Mouse (Mus musculus): ENCODE measurements around the gene Slc6a19.
A peak's percentile ranks its signal among the peaks of the same experiment; 100 is the strongest.

The Slc6a19 gene

GRCm38 (mm10) chr13:73675161-73675560 is 29.5 kb downstream of the Slc6a19 start:
- no peak for DNase-seq (ENCODE audit: low spot score in 2 of 2)

GRCm38 (mm10) chr13:73660163-73660695 is 44.4 kb downstream of the Slc6a19 start:
- DNase-seq (ENCODE audit: low spot score in 2 of 2), result no peak

- DNase-seq (ENCODE audit: low spot score in 2 of 2), result no peak
Observed at GRCm38 (mm10) chr13:73658953-73659352, 45.7 kb downstream of the Slc6a19 start.

GRCm38 (mm10) chr13:73654976-73655375 is 49.7 kb downstream of the Slc6a19 start:
- DNase-seq (ENCODE audit: low spot score in 2 of 2), result no peak

- DNase-seq (ENCODE audit: low spot score in 2 of 2), result no peak
Observed at GRCm38 (mm10) chr13:73653266-73653665, 51.4 kb downstream of the Slc6a19 start.

GRCm38 (mm10) chr13:73646397-73647087 is 58.1 kb downstream of the Slc6a19 start:
- DNase-seq (ENCODE audit: low spot score in 2 of 2), result peak; percentile 35 to 58

- DNase-seq (ENCODE audit: low spot score in 2 of 2), result no peak
Observed at GRCm38 (mm10) chr13:73641296-73641695, 63.4 kb downstream of the Slc6a19 start.

- no peak for DNase-seq (ENCODE audit: low spot score in 2 of 2)
Observed at GRCm38 (mm10) chr13:73637826-73638225, 66.8 kb downstream of the Slc6a19 start.

- no peak for DNase-seq (ENCODE audit: low spot score in 2 of 2)
Observed at GRCm38 (mm10) chr13:73631837-73632236, 72.8 kb downstream of the Slc6a19 start.

Data from cerebellum, postnatal 4 days (tissue).